Mouse (Mus musculus) CD4-positive helper T cell, adult 2 months (primary cell): ENCODE measurements around the gene Hddc2.
"Not testable (repeated sequence)": the region's sequence is repeated elsewhere in the genome, so short reads cannot be mapped to it uniquely, and the experiment has no call there.

Experiments used
- DNase-seq: peaks from one replicate; pipeline ENCODE4 v3.0.0-alpha.2; 2012; ENCODE audit warnings: low read depth, missing footprints, low spot score

Hddc2 gene

DNA sequence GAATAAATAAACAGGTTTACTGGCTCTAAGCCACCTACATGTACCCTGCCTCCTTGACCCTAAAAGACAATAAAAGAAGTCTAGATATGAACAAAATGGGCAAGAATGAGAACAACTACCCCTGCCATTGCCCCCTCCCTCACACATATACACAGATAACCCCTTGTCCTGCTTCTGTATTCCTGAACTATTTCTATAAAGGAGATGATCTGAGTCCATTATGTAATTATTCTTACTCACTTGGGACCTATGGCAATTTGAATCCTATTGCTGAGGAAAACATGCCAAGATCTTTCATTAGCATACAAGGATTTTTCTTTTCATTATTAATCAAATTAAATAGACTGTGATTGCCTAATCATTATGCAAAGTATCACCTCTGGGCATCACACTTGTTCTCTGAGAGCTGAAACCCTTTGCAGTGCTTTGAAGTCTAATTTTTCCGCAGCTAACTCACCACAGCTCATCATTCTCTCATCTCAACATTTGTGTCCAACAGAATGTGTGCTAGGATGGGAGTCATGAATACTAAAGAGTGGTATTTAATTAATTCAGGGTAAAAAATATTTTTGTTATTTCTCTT lies 39.8 kb downstream of the Hddc2 start:
- DNase-seq = no peak

DNA sequence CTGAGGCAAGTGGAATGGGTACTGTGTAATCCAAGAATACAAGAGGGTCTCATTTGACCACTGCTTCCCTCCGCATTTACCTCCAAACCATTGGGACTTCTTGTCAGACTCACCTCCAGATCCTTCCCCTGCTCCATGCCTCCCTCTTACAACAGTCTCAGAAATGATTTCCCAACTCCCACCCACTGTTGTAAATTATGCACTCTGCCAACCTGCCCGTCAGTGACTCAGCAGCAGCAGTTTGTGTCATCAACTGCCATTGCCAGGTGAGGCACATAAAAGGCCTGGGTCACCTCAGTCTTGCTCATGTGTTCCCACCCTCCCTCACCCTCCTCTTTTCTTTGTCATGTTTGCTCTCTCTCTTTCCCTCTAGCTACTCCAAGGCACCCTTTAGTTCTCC lies 41.0 kb downstream of the Hddc2 start:
- no peak for DNase-seq

DNA sequence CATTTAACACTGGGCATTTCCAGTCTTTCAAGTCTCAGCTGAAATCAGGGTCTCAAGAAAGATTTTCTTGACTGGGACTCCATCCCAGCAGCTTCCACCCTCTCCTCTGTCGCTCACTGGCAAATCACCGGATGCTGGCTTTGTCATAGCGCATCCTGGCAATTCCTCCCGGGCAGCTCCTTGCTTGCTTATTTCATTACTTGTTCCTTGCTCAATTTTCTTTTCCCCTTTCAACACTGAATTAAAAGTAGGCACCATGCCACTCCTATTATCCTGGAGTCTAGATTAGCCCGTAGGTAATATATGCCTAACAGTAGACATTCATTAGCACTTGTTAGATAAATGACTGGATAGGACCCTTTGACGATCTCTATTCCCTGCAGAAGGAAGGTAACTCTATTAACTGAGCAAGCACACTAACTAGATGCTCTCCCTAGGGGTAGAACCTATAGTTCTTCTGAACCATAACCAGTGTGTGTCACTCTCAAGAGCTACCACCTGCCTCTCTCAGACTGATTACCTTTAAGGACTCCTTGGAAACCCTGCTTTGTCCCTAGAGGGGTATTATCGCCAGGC lies 41.8 kb downstream of the Hddc2 start:
- no peak for DNase-seq

DNA sequence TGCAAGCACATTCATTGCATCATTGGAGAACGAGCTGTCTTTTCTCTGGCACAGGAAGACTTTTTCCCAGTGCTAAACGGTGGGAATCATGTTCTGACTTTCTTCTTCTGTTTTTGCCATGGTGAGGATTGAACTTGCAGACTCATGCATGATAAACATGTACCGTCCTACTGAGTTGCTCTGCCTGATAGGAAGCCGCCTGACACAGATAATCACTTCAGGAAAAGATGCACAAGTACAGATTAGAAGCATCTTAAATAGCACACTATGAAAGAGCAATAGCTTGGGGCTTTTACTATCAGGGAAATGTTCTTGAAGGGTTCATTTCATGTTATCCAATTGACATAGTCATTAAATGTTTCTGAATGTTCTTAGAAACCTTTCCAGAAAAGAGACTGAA lies 46.6 kb downstream of the Hddc2 start:
- no peak for DNase-seq

DNA sequence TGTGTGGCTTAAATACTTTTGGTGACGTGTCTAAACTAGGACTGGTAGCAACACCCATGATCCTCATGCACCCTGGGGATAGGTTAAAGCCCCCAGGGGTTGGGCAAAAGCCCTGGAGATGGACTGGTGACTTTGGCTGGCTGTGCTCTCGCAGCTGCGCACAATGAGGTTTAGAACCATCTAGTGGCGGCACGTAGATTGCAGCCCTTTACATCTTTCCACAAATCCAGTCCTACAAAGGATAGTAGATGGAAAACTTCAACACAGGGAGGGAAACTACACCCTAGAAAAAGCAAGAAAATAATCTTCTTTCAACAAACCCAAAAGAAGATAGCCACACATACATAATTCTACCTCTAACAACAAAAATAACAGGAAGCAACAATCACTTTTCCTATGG lies 57.0 kb downstream of the Hddc2 start:
- not testable (repeated sequence) for DNase-seq
